Mouse (Mus musculus) forebrain, embryonic 11.5 days (tissue): ENCODE data around the gene Alyref. TPM values are rescaled to one million over a fixed set of nuclear protein-coding genes. Genes with fewer than 3 reads are reported as not detected.

Experiments
- ATAC-seq: fragments of 200-750 bp; cut with Nextera tagmentation; replicated peaks from 2 replicates; pipeline ENCODE4 v1.8.0; 2017; ENCODE audit warnings: moderate TSS enrichment; ENCODE audit not compliant: low FRiP score
- DNase-seq: peaks from one replicate; pipeline ENCODE4 v3.0.0-alpha.2; 2017; ENCODE audit warnings: low spot score
- H3K27ac ChIP-seq: fragments of 300-500 bp; sonication (generic); 2 replicates; pipeline ENCODE4 v1.5.1; 2014; ENCODE audit warnings: low read depth, low read length
- H3K27me3 ChIP-seq: fragments of 300-500 bp; sonication (generic); 2 replicates; pipeline ENCODE4 v1.6.1; 2014; ENCODE audit warnings: mild to moderate bottlenecking, low read length, mixed read lengths; ENCODE audit not compliant: control insufficient read depth, insufficient read depth
- H3K36me3 ChIP-seq: fragments of 300-500 bp; sonication (generic); 2 replicates; pipeline ENCODE4 v1.6.1; 2014; ENCODE audit warnings: mild to moderate bottlenecking, low read length, moderate library complexity, mixed read lengths; ENCODE audit not compliant: control insufficient read depth, insufficient read depth
- H3K4me1 ChIP-seq: fragments of 300-500 bp; sonication (generic); replicated peaks from 2 replicates; pipeline ENCODE4 v1.6.1; 2014; ENCODE audit warnings: low read length, mixed read lengths; ENCODE audit not compliant: control insufficient read depth, insufficient read depth
- H3K4me2 ChIP-seq: fragments of 300-500 bp; sonication (generic); 2 replicates; pipeline ENCODE4 v1.6.1; 2014; ENCODE audit warnings: low read depth, mild to moderate bottlenecking, low read length, moderate library complexity, mixed read lengths; ENCODE audit not compliant: severe bottlenecking
- H3K4me3 ChIP-seq: fragments of 300-500 bp; sonication (generic); 2 replicates; pipeline ENCODE4 v1.5.1; 2014; ENCODE audit warnings: low read depth, low read length
- H3K9ac ChIP-seq: fragments of 300-500 bp; sonication (generic); 2 replicates; pipeline ENCODE4 v1.6.1; 2014; ENCODE audit warnings: low read length
- H3K9me3 ChIP-seq: fragments of 300-500 bp; sonication (generic); 2 replicates; pipeline ENCODE4 v1.6.1; 2016; ENCODE audit warnings: low read length, mixed read lengths; ENCODE audit not compliant: control insufficient read depth
- WGBS: fragments of 180-500 bp; shearing (Covaris S2); extraction: QIAGEN DNeasy Blood & Tissue Kit; methylation state at CpG from one replicate; pipeline ENCODE4 v1.1.7; 2014; 5-methylcytosine and 5-hydroxymethylcytosine counted together
- polyA plus RNA-seq: library from polyadenylated mRNA; unstranded; fragments of >200 nt; fragmentation: Nextera tagmentation; extraction: Ambion mirVana; gene quantifications from 2 replicates; pipeline ENCODE4 v1.2.1, GENCODE M21; 2014

Alyref gene
- polyA plus RNA-seq, 1 experiment from 2014 or later = 808 TPM

DNA sequence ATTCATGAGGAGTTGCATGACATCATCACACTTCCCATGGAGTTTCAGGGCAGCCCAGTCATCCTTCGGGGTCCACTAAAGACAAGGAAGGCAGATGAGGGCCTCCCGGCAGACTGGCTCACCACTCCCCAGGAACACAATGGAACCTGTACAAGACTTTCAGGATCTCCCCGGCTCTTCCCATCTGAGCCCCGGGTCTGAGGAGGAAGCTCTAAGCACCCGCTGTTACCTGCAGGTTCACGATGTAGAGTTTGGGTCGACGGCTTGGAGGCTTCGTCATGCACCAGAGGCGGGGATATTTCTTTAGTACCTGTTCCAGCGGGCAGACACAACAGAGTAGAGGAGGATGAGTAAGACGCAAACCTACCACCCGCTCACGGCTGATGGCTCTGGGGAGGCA is 22.0 kb upstream of the Alyref start:
- H3K9ac ChIP-seq = no peak overlapping the region
- H3K4me2 ChIP-seq = no peak overlapping the region
- H3K4me3 ChIP-seq = no peak overlapping the region
- 94% methylated on average over 14 of the region's 14 CpGs for WGBS
- H3K9me3 ChIP-seq = no peaks in the 10 kb centered on the region
- H3K27me3 ChIP-seq = no peaks in the 10 kb centered on the region
- peaks cover 11% of the 10 kb centered on the region; the same call in 1 of the 2 replicates for H3K4me1 ChIP-seq
- H3K36me3 ChIP-seq = peaks cover 3% of the 10 kb centered on the region; the same call in 1 of the 2 replicates
- H3K27ac ChIP-seq = no peak overlapping the region
- ATAC-seq (no peak), DNase-seq (no peak)

DNA sequence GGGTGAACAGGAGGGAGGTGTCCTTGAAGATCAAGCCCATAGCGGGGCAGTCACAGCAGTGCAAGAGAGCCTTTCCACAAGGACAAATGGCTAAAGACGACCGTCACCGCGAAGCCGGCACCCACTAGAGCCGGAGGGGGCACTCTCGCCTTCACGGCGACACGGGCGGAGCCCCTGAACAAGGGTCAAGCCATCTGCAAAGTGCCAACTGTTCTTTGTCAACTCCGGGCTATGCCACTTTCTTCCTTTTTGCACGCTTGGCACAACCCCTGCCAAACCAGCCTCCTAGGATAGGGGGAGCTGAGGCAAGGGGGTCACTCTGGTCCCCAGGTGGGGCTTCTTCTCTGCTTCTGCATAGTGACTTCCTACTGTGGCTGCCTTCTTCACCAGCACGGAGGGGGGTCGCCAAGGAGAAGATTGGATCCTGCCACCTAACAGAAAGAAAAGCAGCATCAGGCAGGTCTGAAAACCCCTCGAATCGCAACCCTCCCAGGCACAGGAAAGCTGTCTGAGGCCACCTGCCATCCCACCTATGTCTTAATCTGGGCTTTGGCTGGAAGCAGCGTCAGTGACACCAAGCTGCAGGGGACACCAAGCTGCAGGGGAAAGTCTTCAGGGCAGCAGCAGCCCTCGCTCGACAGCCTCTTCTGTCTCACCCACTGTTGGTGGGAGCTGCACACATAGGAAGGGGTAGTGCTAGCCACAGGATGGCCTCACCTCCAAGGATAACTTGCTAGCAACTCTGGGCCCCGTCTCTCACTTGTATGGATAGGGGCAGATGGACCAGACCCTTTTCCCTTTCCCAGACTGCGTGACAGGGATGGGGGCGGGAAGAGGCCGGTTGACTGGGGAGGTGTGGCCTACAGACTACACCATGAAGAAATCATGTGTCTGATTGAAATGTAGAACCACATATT is 20.7 kb upstream of the Alyref start:
- DNase-seq = no peak
- Histone ChIP-seq H3K27me3 (no peaks in the 10 kb centered on the region), H3K36me3 (peaks cover 3% of the 10 kb centered on the region; the same call in 1 of the 2 replicates), H3K9me3 (no peaks in the 10 kb centered on the region), H3K4me1 (peaks cover 11% of the 10 kb centered on the region; the same call in 1 of the 2 replicates), H3K4me3 (no peak overlapping the region), H3K27ac (no peak overlapping the region), H3K4me2 (no peak overlapping the region), H3K9ac (no peak overlapping the region)
- 94% methylated on average over 25 of the region's 25 CpGs for WGBS
- ATAC-seq = no peak

DNA sequence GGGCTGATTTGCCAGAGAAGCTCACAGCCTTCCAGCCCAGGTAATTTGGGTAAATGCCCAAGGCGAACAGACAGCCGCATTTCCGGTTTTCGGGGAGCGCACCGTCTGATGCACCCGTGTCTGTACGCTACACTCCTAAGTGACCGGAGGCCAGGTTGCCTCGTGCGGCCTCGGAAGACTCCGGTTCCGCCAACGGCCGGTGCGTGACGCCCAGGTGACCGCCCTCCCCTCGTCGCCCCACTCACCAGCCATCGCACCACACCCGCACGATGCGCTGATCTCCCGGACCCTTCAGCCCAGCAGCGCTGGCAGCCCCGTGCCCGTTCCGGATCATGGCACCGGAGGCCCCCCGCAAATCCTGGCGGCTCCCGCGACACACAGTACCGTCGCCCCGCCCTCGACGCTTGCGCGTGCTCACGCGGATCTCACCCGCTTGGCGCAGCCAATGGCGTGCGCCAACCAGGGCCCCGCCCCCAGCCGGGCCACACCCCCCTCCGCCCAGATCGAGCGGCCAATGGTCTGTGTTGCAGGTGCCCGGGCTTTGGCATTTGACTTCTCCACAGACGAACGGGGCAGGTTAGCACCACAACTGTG is 19.5 kb upstream of the Alyref start, which contains the start of gene Pcyt2:
Gene Pcyt2, minus strand, starts transcription at position 418 of the 594 bp plus-strand sequence.
- DNase-seq = peak; percentile 94
- Histone ChIP-seq H3K36me3 (peaks cover 3% of the 10 kb centered on the region; the same call in 1 of the 2 replicates), H3K9me3 (no peaks in the 10 kb centered on the region), H3K4me3 (peak within 1 kb of the TSS; percentile 79), H3K27ac (peak within 1 kb of the TSS; percentile 66; the same call in 1 of the 2 replicates), H3K4me1 (peaks cover 11% of the 10 kb centered on the region; the same call in 1 of the 2 replicates), H3K27me3 (no peaks in the 10 kb centered on the region), H3K9ac (peak within 1 kb of the TSS; percentile 82), H3K4me2 (peak within 1 kb of the TSS; percentile 82)
- WGBS = under 1% methylated on average over 55 of the region's 56 CpGs
- peak; percentile 95 for ATAC-seq

DNA sequence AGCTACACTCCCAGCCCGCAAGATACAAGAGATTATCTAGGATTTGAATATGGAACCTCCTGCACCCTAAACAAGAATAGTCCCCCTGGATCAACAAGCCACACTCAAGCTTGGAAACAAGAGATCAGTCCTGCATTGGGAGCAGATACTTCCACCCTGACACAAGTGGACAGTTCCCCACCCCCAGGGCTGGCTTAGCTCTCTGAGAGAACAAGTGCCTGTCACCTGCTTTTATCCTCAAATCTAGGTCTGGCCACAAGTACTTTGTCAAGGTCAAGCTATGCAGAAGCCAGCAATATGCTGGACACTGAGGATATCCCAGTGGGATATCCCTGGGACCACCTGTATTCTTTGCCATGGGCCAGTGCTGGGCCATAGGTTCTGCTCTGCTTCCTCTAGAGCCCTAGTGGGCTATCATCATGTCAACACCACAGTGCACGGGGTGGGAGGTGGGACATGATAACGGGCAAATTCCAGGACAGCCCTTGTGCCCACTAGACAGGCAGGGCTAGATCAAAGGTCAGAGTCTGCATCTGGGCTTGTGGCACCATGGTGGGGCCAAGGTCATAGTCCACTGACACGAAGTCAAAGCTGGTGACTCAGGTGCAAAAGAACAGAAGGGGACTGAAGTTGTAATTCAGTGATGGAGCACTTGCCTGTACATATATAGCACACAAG is 18.6 kb upstream of the Alyref start:
- Histone ChIP-seq H3K27ac (no peak overlapping the region), H3K9me3 (no peaks in the 10 kb centered on the region), H3K4me1 (peaks cover 11% of the 10 kb centered on the region; the same call in 1 of the 2 replicates), H3K36me3 (peaks cover 3% of the 10 kb centered on the region; the same call in 1 of the 2 replicates), H3K4me2 (peak overlapping the region; percentile 82), H3K4me3 (peak overlapping the region; percentile 79), H3K27me3 (no peaks in the 10 kb centered on the region), H3K9ac (peak overlapping the region; percentile 82)
- DNase-seq (no peak), ATAC-seq (no peak)
- 50% methylated on average over 4 of the region's 4 CpGs for WGBS

DNA sequence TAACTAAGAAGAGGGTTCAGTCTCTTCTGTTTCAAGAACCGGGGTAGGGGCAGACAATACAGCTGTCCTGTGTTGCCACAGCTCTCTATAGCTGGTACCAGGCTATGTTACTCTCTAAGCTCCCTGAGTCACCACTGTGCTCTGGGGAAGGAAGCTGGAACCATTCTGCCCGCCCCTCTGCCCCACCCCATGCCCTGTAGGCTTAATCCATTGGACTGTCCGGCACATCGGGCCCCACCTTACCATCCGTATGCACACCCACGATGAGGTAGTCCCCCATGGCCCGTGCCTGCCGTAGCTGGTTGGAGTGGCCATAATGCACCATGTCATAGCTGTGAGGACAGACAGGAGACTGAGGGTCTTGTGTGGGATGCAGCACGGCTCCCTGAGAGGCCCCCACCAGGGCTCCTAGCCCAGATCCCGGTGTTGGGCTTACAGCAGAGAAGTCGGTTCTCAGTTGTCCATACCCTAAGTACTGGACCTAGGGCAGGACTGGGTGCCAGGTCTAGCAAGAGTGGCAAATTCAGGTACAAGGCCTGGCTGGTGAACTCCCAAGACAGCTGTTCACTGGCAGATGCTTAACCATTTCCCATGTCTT is 17.5 kb upstream of the Alyref start:
- WGBS = 92% methylated on average over 11 of the region's 11 CpGs
- Histone ChIP-seq H3K36me3 (peaks cover 3% of the 10 kb centered on the region; the same call in 1 of the 2 replicates), H3K4me3 (no peak overlapping the region), H3K9ac (no peak overlapping the region), H3K27ac (no peak overlapping the region), H3K4me2 (0 out of 2 replicates have a peak overlapping the region, but pooled peaks have one; percentile 21), H3K27me3 (no peaks in the 10 kb centered on the region), H3K9me3 (no peaks in the 10 kb centered on the region), H3K4me1 (peaks cover 11% of the 10 kb centered on the region; the same call in 1 of the 2 replicates)
- ATAC-seq = no peak
- no peak for DNase-seq

DNA sequence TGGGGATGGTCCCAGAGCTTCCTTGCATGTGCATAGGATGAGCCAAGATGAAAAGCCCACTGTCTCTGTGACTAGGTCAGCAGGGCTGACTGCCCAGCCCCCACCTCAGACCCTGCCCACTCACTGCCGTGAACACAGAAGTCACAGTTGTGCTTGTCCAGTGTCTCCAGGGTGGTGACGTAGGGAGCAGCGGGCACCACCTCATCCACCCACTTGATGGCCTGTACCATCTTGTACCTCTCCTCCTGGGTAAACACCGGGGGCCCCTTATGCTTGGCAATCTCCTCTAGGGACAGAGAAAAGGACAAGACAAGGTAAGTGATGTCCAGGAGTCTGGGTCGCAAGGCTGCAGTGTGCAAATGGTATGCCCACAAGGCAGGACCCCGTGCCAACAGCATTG is 17.0 kb upstream of the Alyref start:
- Histone ChIP-seq H3K4me3 (no peak overlapping the region), H3K27me3 (no peaks in the 10 kb centered on the region), H3K4me1 (peaks cover 11% of the 10 kb centered on the region; the same call in 1 of the 2 replicates), H3K4me2 (no peak overlapping the region), H3K36me3 (no peaks in the 10 kb centered on the region; the same call in 1 of the 2 replicates), H3K9me3 (no peaks in the 10 kb centered on the region), H3K9ac (no peak overlapping the region), H3K27ac (no peak overlapping the region)
- no peak for ATAC-seq
- no peak for DNase-seq
- 95% methylated on average over 6 of the region's 6 CpGs for WGBS

DNA sequence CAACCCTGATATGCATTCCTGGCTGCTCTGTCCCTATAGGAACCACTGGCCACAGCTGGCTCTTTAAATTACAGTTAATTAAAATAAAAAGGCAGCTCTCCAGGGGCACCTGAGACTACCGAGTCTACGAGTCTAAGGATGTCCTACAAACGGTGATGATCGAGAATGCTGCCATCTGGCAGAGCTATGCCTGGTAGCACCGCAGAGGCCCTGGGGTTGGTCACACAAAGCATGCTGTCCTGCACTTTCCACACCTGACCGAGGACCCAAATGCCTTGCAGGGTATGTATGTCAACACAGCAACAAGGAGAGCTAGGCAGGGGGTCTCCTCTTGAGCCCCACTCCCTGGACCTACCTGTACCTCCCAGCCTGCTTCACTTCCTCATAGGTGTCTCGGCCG is 15.8 kb upstream of the Alyref start:
- Histone ChIP-seq H3K4me1 (peaks cover 11% of the 10 kb centered on the region; the same call in 1 of the 2 replicates), H3K9ac (no peak overlapping the region), H3K27ac (no peak overlapping the region), H3K4me2 (no peak overlapping the region), H3K4me3 (no peak overlapping the region), H3K27me3 (no peaks in the 10 kb centered on the region), H3K36me3 (no peaks in the 10 kb centered on the region; the same call in 1 of the 2 replicates), H3K9me3 (no peaks in the 10 kb centered on the region)
- WGBS = 89% methylated on average over 8 of the region's 8 CpGs
- ATAC-seq (no peak), DNase-seq (no peak)
